Mouse (Mus musculus): ENCODE measurements at regions not wholly inside any gene's neighbourhood (a gene's known extent, or its start where the extent isn't known, plus 50 kb on each side); places are given as distances from the start of the nearest gene placed in this dataset.

DNA sequence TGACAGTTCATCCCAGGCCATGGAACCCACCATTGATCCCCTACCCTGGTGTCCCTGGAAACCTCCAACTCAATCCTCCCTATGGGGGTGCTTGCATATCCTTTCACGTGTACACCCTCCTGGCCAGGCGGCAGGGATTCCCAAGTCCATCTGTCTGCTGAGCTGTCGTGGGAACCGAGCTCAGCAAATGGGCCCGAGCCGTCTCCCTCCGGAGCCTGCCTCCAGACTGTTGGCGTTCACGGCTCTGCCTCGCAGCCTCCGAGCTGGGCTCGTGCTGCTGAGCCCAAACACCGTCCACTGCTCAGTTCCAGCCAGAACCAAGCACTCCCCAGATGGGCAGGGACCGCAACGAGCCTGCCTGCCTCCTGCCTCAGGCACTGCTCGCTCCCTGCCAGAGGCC is 98.8 kb downstream of the 3100002H09Rik start:
- Histone ChIP-seq H3K36me3 (ENCODE audit: control insufficient read depth in 1 of 2, insufficient read depth in 2 of 2, low read length in 2 of 2) (no peaks in the 10 kb centered on the region), H3K9ac (ENCODE audit: control insufficient read depth, low read depth, low read length, poor library complexity, severe bottlenecking) (no peak overlapping the region), H3K4me3 (ENCODE audit: control insufficient read depth in 1 of 2, insufficient read depth in 1 of 2, low read depth in 2 of 2, low read length in 2 of 2) (no peak overlapping the region), H3K9me3 (replicated peaks; ENCODE audit: insufficient read depth, low read length) (no peaks in the 10 kb centered on the region), H3K4me1 (ENCODE audit: control insufficient read depth in 1 of 2, insufficient read depth in 2 of 2, low read length in 2 of 2) (no peaks in the 10 kb centered on the region), H3K27ac (ENCODE audit: control insufficient read depth, low read depth, low read length) (no peak overlapping the region), H3K79me2 (ENCODE audit: control insufficient read depth, insufficient read depth, low read length, poor library complexity) (no peaks in the 10 kb centered on the region), H3K27me3 (ENCODE audit: control insufficient read depth in 1 of 2, insufficient read depth in 2 of 2, low read length in 2 of 2) (no peaks in the 10 kb centered on the region; a peak in 1 of 4 replicates)
- DNase-seq (ENCODE audit: low read depth, low spot score), result no peak
- TF ChIP-seq GABPA (IDR thresholded peaks at IDR 0.05; ENCODE audit: low read depth, low read length) (no peak), SMC3 (IDR thresholded peaks at IDR 0.05; ENCODE audit: low read depth, low read length) (no peak), ZMIZ1 (IDR thresholded peaks at IDR 0.05; ENCODE audit: low read depth, low read length) (no peak), MEF2A (IDR thresholded peaks at IDR 0.05; ENCODE audit: extremely low read depth, insufficient replicate concordance, low read depth, low read length, poor library complexity, severe bottlenecking) (no peak), MAZ (IDR thresholded peaks at IDR 0.05; ENCODE audit: low read depth, low read length) (no peak), EP300 (IDR thresholded peaks at IDR 0.05; ENCODE audit: low read depth in 1 of 2, low read length in 2 of 2) (no peak), POLR2AphosphoS5 (IDR thresholded peaks at IDR 0.05; ENCODE audit: borderline replicate concordance, low read depth, low read length) (no peak), JUND (IDR thresholded peaks at IDR 0.05; ENCODE audit: low read depth, low read length) (no peak), MAX (IDR thresholded peaks at IDR 0.05; ENCODE audit: low read length) (no peak), E2F4 (IDR thresholded peaks at IDR 0.05; ENCODE audit: borderline replicate concordance, low read depth, low read length) (no peak), USF1 (IDR thresholded peaks at IDR 0.05; ENCODE audit: low read depth, low read length) (no peak), RCOR1 (IDR thresholded peaks at IDR 0.05; ENCODE audit: low read depth, low read length) (no peak), MYB (IDR thresholded peaks at IDR 0.05; ENCODE audit: low read depth, low read length) (no peak), POLR2AphosphoS2 (IDR thresholded peaks at IDR 0.05; ENCODE audit: low read length) (no peak), MXI1 (IDR thresholded peaks at IDR 0.05; ENCODE audit: low read depth, low read length) (no peak), CTCF (IDR thresholded peaks at IDR 0.05 in 2 of 3, conservative IDR thresholded peaks at IDR 0.05 in 1 of 3; ENCODE audit: control insufficient read depth in 1 of 3, insufficient read depth in 1 of 3, low read depth in 2 of 3, low read length in 3 of 3, poor library complexity in 1 of 3, severe bottlenecking in 1 of 3) (no peak)

DNA sequence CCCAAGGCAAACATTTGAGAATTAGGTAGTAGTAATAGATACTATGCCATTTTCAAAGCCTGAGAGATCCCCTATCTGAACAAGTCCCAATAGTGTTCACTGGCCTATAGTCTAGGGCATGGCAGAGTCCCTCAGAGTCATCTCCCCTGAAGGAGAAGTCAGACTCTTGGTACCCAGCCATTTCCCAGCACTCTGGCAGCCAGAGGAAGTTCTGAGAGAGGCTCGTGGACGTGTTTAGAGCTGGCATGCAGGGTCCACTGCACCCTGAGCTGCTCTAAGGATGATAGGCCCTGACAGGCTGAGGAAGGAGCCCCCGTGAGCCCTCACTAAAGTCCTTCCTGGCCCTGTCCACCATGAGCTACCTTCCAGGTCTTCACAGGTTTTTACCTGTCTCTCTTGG is 99.8 kb downstream of the 3100002H09Rik start:
- no peaks in the 10 kb centered on the region for H3K36me3 ChIP-seq (ENCODE audit: control insufficient read depth in 1 of 2, insufficient read depth in 2 of 2, low read length in 2 of 2)
- H3K27me3 ChIP-seq (ENCODE audit: control insufficient read depth in 1 of 2, insufficient read depth in 2 of 2, low read length in 2 of 2), result no peaks in the 10 kb centered on the region; a peak in 1 of 4 replicates
- DNase-seq (ENCODE audit: low read depth, low spot score), result no peak
- no peak overlapping the region for H3K4me3 ChIP-seq (ENCODE audit: control insufficient read depth in 1 of 2, insufficient read depth in 1 of 2, low read depth in 2 of 2, low read length in 2 of 2)
- H3K9ac ChIP-seq (ENCODE audit: control insufficient read depth, low read depth, low read length, poor library complexity, severe bottlenecking), result no peak overlapping the region
- H3K79me2 ChIP-seq (ENCODE audit: control insufficient read depth, insufficient read depth, low read length, poor library complexity), result no peaks in the 10 kb centered on the region
- no peaks in the 10 kb centered on the region for H3K4me1 ChIP-seq (ENCODE audit: control insufficient read depth in 1 of 2, insufficient read depth in 2 of 2, low read length in 2 of 2)
- no peaks in the 10 kb centered on the region for H3K9me3 ChIP-seq (replicated peaks; ENCODE audit: insufficient read depth, low read length)
- H3K27ac ChIP-seq (ENCODE audit: control insufficient read depth, low read depth, low read length), result no peak overlapping the region
- TF ChIP-seq HCFC1 (IDR thresholded peaks at IDR 0.05; ENCODE audit: low read depth, low read length), result no peak
- no peak for TF ChIP-seq RCOR1 (IDR thresholded peaks at IDR 0.05; ENCODE audit: low read depth, low read length)
- TF ChIP-seq ZC3H11A (IDR thresholded peaks at IDR 0.05; ENCODE audit: low read depth, low read length), result no peak
- no peak for TF ChIP-seq CHD1 (IDR thresholded peaks at IDR 0.05; ENCODE audit: low read depth, low read length)
- no peak for TF ChIP-seq MEF2A (IDR thresholded peaks at IDR 0.05; ENCODE audit: extremely low read depth, insufficient replicate concordance, low read depth, low read length, poor library complexity, severe bottlenecking)
- TF ChIP-seq USF2 (IDR thresholded peaks at IDR 0.05; ENCODE audit: borderline replicate concordance in 1 of 2, insufficient read depth in 1 of 2, low read depth in 1 of 2, low read length in 2 of 2), result no peak
- TF ChIP-seq NRF1 (IDR thresholded peaks at IDR 0.05; ENCODE audit: insufficient read depth, low read depth, low read length, poor library complexity, severe bottlenecking), result no peak
- no peak for TF ChIP-seq KAT2A (conservative IDR thresholded peaks at IDR 0.05; ENCODE audit: low read depth, low read length)
- no peak for TF ChIP-seq SIN3A (IDR thresholded peaks at IDR 0.05; ENCODE audit: low read length)
- TF ChIP-seq TBP (IDR thresholded peaks at IDR 0.05; ENCODE audit: low read depth, low read length), result no peak
- TF ChIP-seq MAZ (IDR thresholded peaks at IDR 0.05; ENCODE audit: low read depth, low read length), result no peak
- no peak for TF ChIP-seq ZKSCAN1 (IDR thresholded peaks at IDR 0.05; ENCODE audit: low read depth, low read length)
- TF ChIP-seq UBTF (IDR thresholded peaks at IDR 0.05; ENCODE audit: borderline replicate concordance, insufficient read depth, low read depth, low read length), result no peak
- no peak for TF ChIP-seq JUND (IDR thresholded peaks at IDR 0.05; ENCODE audit: low read depth, low read length)
- no peak for TF ChIP-seq RAD21 (IDR thresholded peaks at IDR 0.05; ENCODE audit: low read depth, low read length)
- TF ChIP-seq ZNF384 (IDR thresholded peaks at IDR 0.05; ENCODE audit: low read depth, low read length), result no peak
- TF ChIP-seq POLR2AphosphoS2 (IDR thresholded peaks at IDR 0.05; ENCODE audit: low read length), result no peak
- TF ChIP-seq ETS1 (IDR thresholded peaks at IDR 0.05; ENCODE audit: low read depth, low read length), result no peak
- TF ChIP-seq GATA1 (IDR thresholded peaks at IDR 0.05; ENCODE audit: low read depth, low read length), result no peak
- no peak for TF ChIP-seq TCF12 (IDR thresholded peaks at IDR 0.05; ENCODE audit: low read depth, low read length)
